Mouse (Mus musculus) right cerebral cortex, adult 2 months (tissue): ENCODE results near the gene 1700010I14Rik.

Experiments
- DNase-seq, 2 experiments: peaks; one replicate each; pipeline ENCODE4 v3.0.0; 2021 to 2022; ENCODE audit warnings: low spot score in 2 of 2

Gene 1700010I14Rik

DNA sequence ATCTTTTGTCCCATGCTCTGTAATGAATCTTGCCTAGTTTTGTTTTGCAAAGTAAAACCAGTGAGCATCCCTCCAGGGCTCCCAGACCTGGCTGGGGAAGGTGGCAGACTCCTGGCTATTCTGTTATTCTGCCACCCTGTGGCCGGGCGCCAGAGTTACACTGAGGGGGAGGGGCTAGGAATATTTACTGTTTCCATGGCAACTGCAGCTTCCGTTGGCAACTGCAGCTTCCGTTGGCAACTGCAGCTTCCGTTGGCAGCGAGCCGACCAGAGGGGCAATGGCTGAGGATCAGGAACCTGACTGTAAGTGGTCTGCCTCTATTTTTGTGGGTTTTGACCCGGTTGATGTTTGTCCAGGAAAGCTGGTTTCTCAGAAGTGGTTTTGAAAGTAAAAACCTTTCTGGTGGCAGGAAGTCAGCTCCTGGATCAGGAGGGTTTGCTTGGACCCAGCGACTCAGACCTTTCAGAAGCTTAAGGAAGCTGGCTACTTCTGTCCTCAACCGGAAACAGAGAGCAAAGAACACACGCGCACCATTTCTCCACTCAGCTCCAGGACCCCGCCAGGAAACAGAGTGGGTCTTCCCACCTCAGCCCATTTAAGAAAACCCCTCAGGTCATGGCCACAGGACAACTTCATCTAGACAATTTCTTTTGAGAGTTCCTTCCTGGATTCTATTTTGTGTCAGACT is at the start of gene 1700010I14Rik:
TSS of gene 1700010I14Rik (plus strand) at position 215 of the 689 bp plus-strand sequence.
- DNase-seq, result peak; percentile 88 to 90

- DNase-seq, result no peak
These were observed 36.5 kb upstream of the 1700010I14Rik start for GRCm38 (mm10) chr17:8951588-8951987.

DNA sequence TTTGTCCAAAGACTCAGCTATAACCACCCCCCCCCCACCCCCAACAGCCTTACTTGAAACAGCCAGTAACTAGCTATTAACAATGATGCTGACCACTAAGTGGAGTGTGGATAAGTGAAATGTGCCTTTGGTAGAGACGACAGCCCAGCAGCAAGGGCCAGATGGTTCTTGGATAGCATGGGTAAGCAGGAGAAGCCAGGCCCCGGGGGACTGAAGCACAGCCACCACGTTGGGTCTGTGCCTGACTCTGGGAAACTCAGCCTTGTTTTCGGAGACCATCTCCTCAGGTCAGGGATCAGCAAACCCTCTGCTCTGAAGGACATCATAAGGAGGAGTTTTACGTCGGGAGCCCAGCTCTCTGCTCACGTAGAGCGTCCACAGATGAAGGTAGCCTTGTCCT is 35.2 kb upstream of the 1700010I14Rik start:
- DNase-seq, result no peak

DNA sequence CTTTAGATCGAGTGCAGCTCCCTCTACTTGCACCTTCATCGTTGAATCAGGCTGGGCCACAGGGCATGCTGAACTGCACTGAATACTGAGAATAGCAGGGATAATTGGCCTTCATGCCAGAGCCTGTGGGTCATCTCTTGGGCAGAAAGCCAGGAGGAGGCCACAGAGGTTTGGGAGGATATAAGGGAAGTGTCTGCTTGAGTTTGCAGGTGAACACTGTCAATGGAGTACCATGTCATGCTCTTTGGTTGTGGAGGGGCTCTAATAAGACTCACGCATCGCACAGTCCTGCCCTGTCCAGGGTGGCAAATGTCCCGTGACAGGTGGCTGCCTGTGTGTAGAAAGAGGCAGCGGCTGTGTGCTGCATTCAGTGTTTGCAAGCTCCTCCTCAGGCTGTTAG is 30.0 kb upstream of the 1700010I14Rik start:
- DNase-seq, result no peak

- DNase-seq, result no peak
These were observed 27.7 kb upstream of the 1700010I14Rik start for GRCm38 (mm10) chr17:8960386-8960785.

GRCm38 (mm10) chr17:8961097-8961496 is 27.0 kb upstream of the 1700010I14Rik start:
- DNase-seq, result no peak

GRCm38 (mm10) chr17:8961644-8962043 is 26.5 kb upstream of the 1700010I14Rik start:
- no peak for DNase-seq

- no peak for DNase-seq
These were observed 23.0 kb upstream of the 1700010I14Rik start for GRCm38 (mm10) chr17:8965177-8965576.

DNA sequence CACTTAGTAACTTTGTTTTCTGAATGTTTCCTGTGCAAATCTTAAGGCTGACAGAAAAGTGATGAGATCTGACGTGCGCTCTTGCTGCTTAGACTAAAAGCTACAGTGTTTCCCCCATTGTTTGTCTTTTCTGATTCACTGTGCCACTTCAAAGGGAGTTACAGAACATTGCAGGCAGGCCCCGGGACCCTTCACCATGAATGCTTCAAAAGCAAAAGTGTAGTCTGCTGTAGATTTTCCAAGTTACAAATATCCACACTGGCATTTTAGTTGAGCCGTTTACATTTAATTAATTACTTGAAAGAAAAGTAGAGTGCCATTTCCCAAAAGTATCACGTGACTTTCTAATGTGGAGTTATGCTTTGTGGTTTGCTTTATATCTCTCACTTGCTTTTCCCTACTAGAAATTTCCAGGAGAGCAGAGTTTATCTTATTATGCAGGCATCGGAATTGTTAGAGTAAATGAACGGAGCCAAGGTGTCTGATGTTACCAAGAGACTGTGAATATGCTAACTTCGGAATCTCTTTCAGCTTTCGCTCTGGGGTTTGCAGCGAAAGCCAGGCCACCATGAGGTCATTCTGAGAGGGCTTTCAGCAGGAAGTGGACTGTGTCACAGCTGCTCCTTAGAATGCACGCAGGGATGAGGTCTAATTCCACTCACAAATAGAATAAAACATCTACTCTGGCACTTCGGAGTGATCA is 15.8 kb upstream of the 1700010I14Rik start:
- no peak for DNase-seq

- DNase-seq, result no peak
These were observed 14.8 kb upstream of the 1700010I14Rik start for GRCm38 (mm10) chr17:8973331-8973730.

- DNase-seq, result no peak
These were observed 13.7 kb upstream of the 1700010I14Rik start for GRCm38 (mm10) chr17:8974423-8974822.

GRCm38 (mm10) chr17:8974823-8975397 is 13.2 kb upstream of the 1700010I14Rik start:
- no peak for DNase-seq

GRCm38 (mm10) chr17:8976745-8977144 is 11.4 kb upstream of the 1700010I14Rik start:
- DNase-seq, result no peak

- no peak for DNase-seq
These were observed 10.9 kb upstream of the 1700010I14Rik start for GRCm38 (mm10) chr17:8977271-8977670.

- no peak for DNase-seq
These were observed 4.6 kb upstream of the 1700010I14Rik start for GRCm38 (mm10) chr17:8983576-8983975.

GRCm38 (mm10) chr17:8985714-8986113 is 2.4 kb upstream of the 1700010I14Rik start:
- peak in 1 of 2 experiments; percentile 24 for DNase-seq

- DNase-seq, result peak; percentile 59 to 64
These were observed 1.6 kb upstream of the 1700010I14Rik start for GRCm38 (mm10) chr17:8986551-8986950.

GRCm38 (mm10) chr17:8987369-8987768 is 764 bp upstream of the 1700010I14Rik start:
- DNase-seq, result no peak

- peak; percentile 37 to 42 for DNase-seq
These were observed 3.0 kb downstream of the 1700010I14Rik start for GRCm38 (mm10) chr17:8991160-8991559.

GRCm38 (mm10) chr17:8995344-8995743 is 7.2 kb downstream of the 1700010I14Rik start:
- no peak for DNase-seq

GRCm38 (mm10) chr17:9002438-9002837 is 14.3 kb downstream of the 1700010I14Rik start:
- DNase-seq, result peak; percentile 65 to 71

- no peak for DNase-seq
These were observed 16.4 kb downstream of the 1700010I14Rik start for GRCm38 (mm10) chr17:9004516-9004915.
